Mouse (Mus musculus): ENCODE measurements at regions not wholly inside any gene's neighbourhood (a gene's known extent, or its start where the extent isn't known, plus 50 kb on each side); places are given as distances from the start of the nearest gene placed in this dataset.
A peak's percentile ranks its signal among the peaks of the same experiment; 100 is the strongest.

DNA sequence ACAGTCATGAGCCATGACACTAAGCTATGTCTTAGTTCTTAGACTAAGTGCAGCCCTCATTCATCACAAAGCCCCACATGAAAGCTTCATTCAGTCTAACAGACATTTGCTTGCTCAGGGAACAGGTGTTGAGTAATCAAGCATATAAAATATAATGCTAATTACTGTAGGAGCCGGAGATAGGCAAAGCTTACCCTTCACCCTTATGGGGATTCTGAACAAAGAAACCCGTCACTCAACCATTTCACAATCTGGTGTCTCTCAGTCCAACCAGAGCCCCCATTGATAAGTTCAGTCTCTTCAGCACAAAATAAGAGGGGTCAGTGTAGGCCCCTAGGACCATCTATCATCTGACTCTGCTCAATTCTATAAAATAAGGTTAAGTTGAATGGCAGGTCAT is 587.9 kb upstream of the Auts2 start:
- no peaks in the 10 kb centered on the region for H3K36me3 ChIP-seq (ENCODE audit: control insufficient read depth, insufficient read depth, low read length)
- no peak for DNase-seq (ENCODE audit: low spot score)
- no peaks in the 10 kb centered on the region for H3K27me3 ChIP-seq (ENCODE audit: control insufficient read depth, insufficient read depth, low read length)
- WGBS: 96% methylated on average over 2 of the region's 2 CpGs
- H3K4me1 ChIP-seq (ENCODE audit: control insufficient read depth, insufficient read depth, low read length): no peaks in the 10 kb centered on the region
- no peak overlapping the region for H3K4me3 ChIP-seq (ENCODE audit: low read depth, low read length)
- H3K4me2 ChIP-seq (ENCODE audit: low read depth, severe bottlenecking): no peak overlapping the region
- no peaks in the 10 kb centered on the region for H3K9me3 ChIP-seq (ENCODE audit: control insufficient read depth, low read length)
- no peak overlapping the region for H3K27ac ChIP-seq (replicated peaks; ENCODE audit: low read depth, low read length)
- ATAC-seq (ENCODE audit: insufficient number of reproducible peaks, low FRiP score, low TSS enrichment, low read depth): no peak
- H3K9ac ChIP-seq (ENCODE audit: low read length): no peak overlapping the region

- no peak overlapping the region for H3K4me3 ChIP-seq (ENCODE audit: low read depth, low read length)
- H3K27me3 ChIP-seq (ENCODE audit: control insufficient read depth, insufficient read depth, low read length): no peaks in the 10 kb centered on the region
- no peak overlapping the region for H3K27ac ChIP-seq (replicated peaks; ENCODE audit: low read depth, low read length)
These were observed 587.2 kb upstream of the Auts2 start for GRCm38 (mm10) chr5:133130316-133130715.

DNA sequence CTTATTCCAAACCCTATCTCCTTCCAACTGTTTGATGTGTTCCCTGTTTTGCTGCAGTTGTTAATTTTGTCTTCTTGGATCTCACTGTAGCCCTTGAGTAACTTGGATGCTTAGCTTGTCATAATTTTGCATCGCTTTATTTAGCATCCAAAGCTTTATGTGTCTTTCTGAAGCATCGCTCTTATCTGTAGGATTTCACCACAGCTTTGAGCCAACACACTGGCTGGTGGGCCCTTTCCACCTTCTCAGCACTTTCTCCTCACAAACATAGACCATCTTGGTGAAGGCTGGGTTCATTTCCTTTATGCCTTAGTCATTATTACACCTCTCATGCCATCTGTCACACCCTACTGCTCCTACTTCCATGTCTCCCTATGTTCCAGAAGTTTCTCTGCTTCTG is 581.1 kb upstream of the Auts2 start:
- no peak for ATAC-seq (ENCODE audit: insufficient number of reproducible peaks, low FRiP score, low TSS enrichment, low read depth)
- 90% methylated on average over 2 of the region's 2 CpGs for WGBS

More at GRCm38 (mm10) chr5:133130316-133130715, 587.2 kb upstream of the Auts2 start:
- H3K9me3 ChIP-seq (ENCODE audit: control insufficient read depth, low read length): no peaks in the 10 kb centered on the region
- no peaks in the 10 kb centered on the region for H3K4me1 ChIP-seq (ENCODE audit: control insufficient read depth, insufficient read depth, low read length)
- H3K36me3 ChIP-seq (ENCODE audit: control insufficient read depth, insufficient read depth, low read length): no peaks in the 10 kb centered on the region
- no peak overlapping the region for H3K4me2 ChIP-seq (ENCODE audit: low read depth, severe bottlenecking)
- ATAC-seq (ENCODE audit: insufficient number of reproducible peaks, low FRiP score, low TSS enrichment, low read depth) (no peak), DNase-seq (ENCODE audit: low spot score) (no peak)
- H3K9ac ChIP-seq (ENCODE audit: low read length): no peak overlapping the region
- 86% methylated on average over 6 of the region's 6 CpGs for WGBS

DNA sequence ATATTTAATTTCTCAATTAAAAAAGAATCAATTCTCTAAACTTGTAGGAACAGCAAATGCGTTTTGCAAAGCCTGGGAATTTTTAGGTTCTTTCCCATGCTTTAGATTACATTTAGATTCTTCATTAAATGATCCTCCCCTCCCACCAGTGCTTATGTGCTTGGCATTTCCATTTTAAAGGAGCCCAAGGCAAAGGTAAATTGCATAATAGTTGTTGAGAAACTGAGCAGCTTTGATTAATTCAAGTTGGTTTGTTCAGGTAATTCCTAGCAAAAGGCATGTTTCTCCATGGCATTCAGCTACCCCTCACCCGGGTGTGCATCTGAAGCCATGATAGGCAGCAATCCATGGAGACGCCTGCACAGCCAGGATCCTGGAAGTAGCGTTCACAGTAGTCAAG is 570.8 kb upstream of the Auts2 start:
- no peak for DNase-seq (ENCODE audit: low spot score)
- Histone ChIP-seq H3K4me3 (ENCODE audit: low read depth, low read length) (no peak overlapping the region), H3K9me3 (ENCODE audit: control insufficient read depth, low read length) (no peaks in the 10 kb centered on the region), H3K4me1 (ENCODE audit: control insufficient read depth, insufficient read depth, low read length) (no peaks in the 10 kb centered on the region), H3K4me2 (ENCODE audit: low read depth, severe bottlenecking) (no peak overlapping the region), H3K9ac (ENCODE audit: low read length) (no peak overlapping the region), H3K27me3 (ENCODE audit: control insufficient read depth, insufficient read depth, low read length) (no peaks in the 10 kb centered on the region), H3K36me3 (ENCODE audit: control insufficient read depth, insufficient read depth, low read length) (no peaks in the 10 kb centered on the region), H3K27ac (replicated peaks; ENCODE audit: low read depth, low read length) (no peak overlapping the region)
- ATAC-seq (ENCODE audit: insufficient number of reproducible peaks, low FRiP score, low TSS enrichment, low read depth): no peak
- WGBS: 93% methylated on average over 4 of the region's 4 CpGs

More for the DNA sequence above, 581.1 kb upstream of the Auts2 start:
- no peaks in the 10 kb centered on the region for H3K27me3 ChIP-seq (ENCODE audit: control insufficient read depth, insufficient read depth, low read length)
- H3K36me3 ChIP-seq (ENCODE audit: control insufficient read depth, insufficient read depth, low read length): no peaks in the 10 kb centered on the region
- H3K4me3 ChIP-seq (ENCODE audit: low read depth, low read length): no peak overlapping the region
- H3K4me2 ChIP-seq (ENCODE audit: low read depth, severe bottlenecking): no peak overlapping the region
- H3K4me1 ChIP-seq (ENCODE audit: control insufficient read depth, insufficient read depth, low read length): no peaks in the 10 kb centered on the region
- no peaks in the 10 kb centered on the region for H3K9me3 ChIP-seq (ENCODE audit: control insufficient read depth, low read length)
- DNase-seq (ENCODE audit: low spot score): no peak
- no peak overlapping the region for H3K27ac ChIP-seq (replicated peaks; ENCODE audit: low read depth, low read length)
- H3K9ac ChIP-seq (ENCODE audit: low read length): no peak overlapping the region

DNA sequence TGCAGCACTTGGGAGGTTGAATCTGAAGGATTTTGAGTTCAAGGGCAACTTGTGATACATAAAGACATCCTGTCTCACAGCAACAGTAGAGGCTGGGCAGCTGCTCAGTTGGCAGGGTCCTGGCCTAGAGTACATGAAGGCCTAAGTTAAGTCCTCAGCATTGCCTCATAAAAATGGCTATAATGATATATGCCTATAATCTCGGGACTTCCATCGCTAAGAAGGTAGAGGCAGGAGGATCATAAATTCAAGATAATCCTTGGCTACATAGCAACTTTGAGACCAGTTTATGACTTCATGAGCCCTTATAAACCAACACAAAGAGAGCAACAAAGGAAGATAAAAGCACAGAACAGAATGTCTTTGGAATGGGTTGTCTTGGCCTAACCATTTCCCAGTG is 570.0 kb upstream of the Auts2 start:
- no peaks in the 10 kb centered on the region for H3K36me3 ChIP-seq (ENCODE audit: control insufficient read depth, insufficient read depth, low read length)
- no peaks in the 10 kb centered on the region for H3K27me3 ChIP-seq (ENCODE audit: control insufficient read depth, insufficient read depth, low read length)
- ATAC-seq (ENCODE audit: insufficient number of reproducible peaks, low FRiP score, low TSS enrichment, low read depth): no peak
- 54% methylated on average over 2 of the region's 2 CpGs for WGBS
- no peaks in the 10 kb centered on the region for H3K9me3 ChIP-seq (ENCODE audit: control insufficient read depth, low read length)
- no peak overlapping the region for H3K4me2 ChIP-seq (ENCODE audit: low read depth, severe bottlenecking)
- no peak overlapping the region for H3K27ac ChIP-seq (replicated peaks; ENCODE audit: low read depth, low read length)
- no peaks in the 10 kb centered on the region for H3K4me1 ChIP-seq (ENCODE audit: control insufficient read depth, insufficient read depth, low read length)
- no peak for DNase-seq (ENCODE audit: low spot score)
- H3K9ac ChIP-seq (ENCODE audit: low read length): no peak overlapping the region
- H3K4me3 ChIP-seq (ENCODE audit: low read depth, low read length): no peak overlapping the region

DNA sequence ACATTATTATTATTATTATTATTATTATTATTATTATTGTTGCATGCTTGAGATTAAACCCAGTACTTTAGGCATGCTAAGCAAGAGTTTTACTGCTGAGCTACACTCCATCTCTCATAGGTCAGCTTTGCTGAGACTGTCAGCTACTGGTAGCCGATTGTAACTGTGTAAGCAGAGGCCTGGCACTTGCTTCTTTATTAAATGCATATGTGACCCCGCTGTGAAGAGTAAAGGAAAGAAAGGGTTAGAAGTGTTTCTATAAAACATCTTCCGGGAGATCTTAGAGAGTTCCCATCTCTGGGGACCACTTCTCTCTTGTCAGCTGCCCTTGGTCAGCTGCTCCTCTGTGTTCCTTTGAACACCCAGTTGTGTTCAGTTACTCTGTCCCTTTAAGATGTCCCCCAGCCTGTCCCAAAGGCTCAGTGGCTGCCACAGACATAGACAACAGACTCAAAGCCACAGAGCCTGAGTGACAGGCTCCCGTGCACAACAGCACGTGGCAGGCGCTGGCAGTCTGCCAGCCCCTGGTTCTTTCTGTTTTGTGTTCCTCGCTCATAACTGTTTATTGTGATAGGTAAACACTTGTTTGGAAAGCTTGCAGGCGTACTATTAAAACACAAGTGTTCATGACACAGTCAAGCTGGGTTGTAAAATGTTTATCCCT is 563.7 kb upstream of the Auts2 start:
- H3K9me3 ChIP-seq (ENCODE audit: control insufficient read depth, low read length): no peaks in the 10 kb centered on the region
- DNase-seq (ENCODE audit: low spot score) (peak; percentile 78), ATAC-seq (ENCODE audit: insufficient number of reproducible peaks, low FRiP score, low TSS enrichment, low read depth) (peak; percentile 31; the same call in 1 of the 2 replicates)
- peaks cover 5% of the 10 kb centered on the region for H3K4me1 ChIP-seq (ENCODE audit: control insufficient read depth, insufficient read depth, low read length)
- H3K27ac ChIP-seq (replicated peaks; ENCODE audit: low read depth, low read length): no peak overlapping the region
- no peak overlapping the region for H3K4me2 ChIP-seq (ENCODE audit: low read depth, severe bottlenecking)
- no peaks in the 10 kb centered on the region for H3K27me3 ChIP-seq (ENCODE audit: control insufficient read depth, insufficient read depth, low read length)
- 19% methylated on average over 8 of the region's 8 CpGs for WGBS
- no peaks in the 10 kb centered on the region for H3K36me3 ChIP-seq (ENCODE audit: control insufficient read depth, insufficient read depth, low read length)
- no peak overlapping the region for H3K9ac ChIP-seq (ENCODE audit: low read length)
- no peak overlapping the region for H3K4me3 ChIP-seq (ENCODE audit: low read depth, low read length)

GRCm38 (mm10) chr5:133096340-133096739 is 553.2 kb upstream of the Auts2 start:
- H3K4me2 ChIP-seq (ENCODE audit: low read depth, severe bottlenecking): no peak overlapping the region
- H3K27ac ChIP-seq (replicated peaks; ENCODE audit: low read depth, low read length): no peak overlapping the region
- DNase-seq (ENCODE audit: low spot score) (no peak), ATAC-seq (ENCODE audit: insufficient number of reproducible peaks, low FRiP score, low TSS enrichment, low read depth) (no peak)
- WGBS: 28% methylated on average over 1 of the region's 1 CpGs
- H3K36me3 ChIP-seq (ENCODE audit: control insufficient read depth, insufficient read depth, low read length): no peaks in the 10 kb centered on the region
- H3K27me3 ChIP-seq (ENCODE audit: control insufficient read depth, insufficient read depth, low read length): no peaks in the 10 kb centered on the region
- no peak overlapping the region for H3K9ac ChIP-seq (ENCODE audit: low read length)
- no peak overlapping the region for H3K4me3 ChIP-seq (ENCODE audit: low read depth, low read length)
- 0 out of 2 replicates have a peak, but pooled peaks cover 4% of the 10 kb centered on the region for H3K4me1 ChIP-seq (ENCODE audit: control insufficient read depth, insufficient read depth, low read length)
- no peaks in the 10 kb centered on the region for H3K9me3 ChIP-seq (ENCODE audit: control insufficient read depth, low read length)

DNA sequence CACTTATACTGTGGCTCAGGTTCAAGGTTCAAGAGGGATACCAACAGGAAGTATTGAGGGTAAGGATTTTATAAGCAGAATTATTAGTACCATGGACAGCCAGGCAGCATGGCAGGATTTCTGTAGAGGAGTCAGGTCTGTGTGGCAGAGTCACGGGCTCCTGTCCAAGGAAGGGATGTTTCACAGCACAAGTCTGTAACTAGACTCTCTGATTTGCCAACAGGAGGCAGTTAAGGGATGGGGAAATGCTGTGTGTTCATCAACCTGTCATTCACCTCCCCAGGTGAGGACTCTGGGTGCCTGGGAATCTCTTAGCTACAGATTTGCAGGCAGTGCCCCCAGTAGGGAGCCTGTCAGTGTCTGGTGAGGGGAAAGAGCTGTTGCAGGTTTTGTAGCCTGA is 541.7 kb upstream of the Auts2 start:
- Histone ChIP-seq H3K9me3 (ENCODE audit: control insufficient read depth, low read length) (no peaks in the 10 kb centered on the region), H3K4me3 (ENCODE audit: low read depth, low read length) (no peak overlapping the region), H3K4me2 (ENCODE audit: low read depth, severe bottlenecking) (no peak overlapping the region), H3K4me1 (ENCODE audit: control insufficient read depth, insufficient read depth, low read length) (no peaks in the 10 kb centered on the region), H3K27ac (replicated peaks; ENCODE audit: low read depth, low read length) (no peak overlapping the region), H3K27me3 (ENCODE audit: control insufficient read depth, insufficient read depth, low read length) (no peaks in the 10 kb centered on the region), H3K36me3 (ENCODE audit: control insufficient read depth, insufficient read depth, low read length) (no peaks in the 10 kb centered on the region), H3K9ac (ENCODE audit: low read length) (no peak overlapping the region)
- no peak for DNase-seq (ENCODE audit: low spot score)
- no peak for ATAC-seq (ENCODE audit: insufficient number of reproducible peaks, low FRiP score, low TSS enrichment, low read depth)
- 77% methylated on average over 1 of the region's 1 CpGs for WGBS

DNA sequence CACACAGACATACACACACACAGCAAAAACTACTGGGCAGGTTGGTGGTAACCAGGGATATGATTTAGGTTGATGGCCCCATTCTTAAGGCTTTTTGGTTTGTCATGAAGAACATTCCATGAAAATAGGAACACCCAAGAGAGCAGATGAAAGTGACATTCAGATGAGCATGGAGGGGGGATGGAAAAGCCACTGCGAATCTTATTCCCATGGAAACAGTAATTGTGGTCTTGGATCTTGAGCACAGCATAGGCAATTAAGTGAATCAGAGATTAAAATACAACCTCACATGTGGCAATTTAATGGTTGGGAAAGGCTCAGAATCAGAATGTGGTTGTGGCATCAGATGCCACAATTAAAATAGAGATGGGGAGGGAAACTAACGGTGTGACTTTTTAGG is 537.6 kb upstream of the Auts2 start:
- 89% methylated on average over 2 of the region's 2 CpGs for WGBS
- no peak overlapping the region for H3K27ac ChIP-seq (replicated peaks; ENCODE audit: low read depth, low read length)
- ATAC-seq (ENCODE audit: insufficient number of reproducible peaks, low FRiP score, low TSS enrichment, low read depth): no peak
- H3K9ac ChIP-seq (ENCODE audit: low read length): no peak overlapping the region
- no peak overlapping the region for H3K4me3 ChIP-seq (ENCODE audit: low read depth, low read length)
- H3K4me1 ChIP-seq (ENCODE audit: control insufficient read depth, insufficient read depth, low read length): no peaks in the 10 kb centered on the region
- H3K36me3 ChIP-seq (ENCODE audit: control insufficient read depth, insufficient read depth, low read length): no peaks in the 10 kb centered on the region
- no peak for DNase-seq (ENCODE audit: low spot score)
- no peak overlapping the region for H3K4me2 ChIP-seq (ENCODE audit: low read depth, severe bottlenecking)
- H3K9me3 ChIP-seq (ENCODE audit: control insufficient read depth, low read length): no peaks in the 10 kb centered on the region
- no peaks in the 10 kb centered on the region for H3K27me3 ChIP-seq (ENCODE audit: control insufficient read depth, insufficient read depth, low read length)
